Mouse (Mus musculus): Measurements from ENCODE around the gene Pomt2.

- TF ChIP-seq CTCF (IDR thresholded peaks at IDR 0.05; ENCODE audit: control insufficient read depth, insufficient read depth, low read length) (no peak), POLR2A (IDR thresholded peaks at IDR 0.05; ENCODE audit: borderline replicate concordance, control insufficient read depth, low read depth, low read length) (no peak)
Observed at GRCm38 (mm10) chr12:87087236-87087635, 60.5 kb downstream of the Pomt2 start.
